Mouse (Mus musculus): Measurements from ENCODE around the gene H2-Ab1. TPM values are rescaled to one million over a fixed set of nuclear protein-coding genes. Genes with fewer than 3 reads are reported as not detected.

H2-Ab1 gene
- polyA plus RNA-seq, 1 experiment: 1.8 TPM

DNA sequence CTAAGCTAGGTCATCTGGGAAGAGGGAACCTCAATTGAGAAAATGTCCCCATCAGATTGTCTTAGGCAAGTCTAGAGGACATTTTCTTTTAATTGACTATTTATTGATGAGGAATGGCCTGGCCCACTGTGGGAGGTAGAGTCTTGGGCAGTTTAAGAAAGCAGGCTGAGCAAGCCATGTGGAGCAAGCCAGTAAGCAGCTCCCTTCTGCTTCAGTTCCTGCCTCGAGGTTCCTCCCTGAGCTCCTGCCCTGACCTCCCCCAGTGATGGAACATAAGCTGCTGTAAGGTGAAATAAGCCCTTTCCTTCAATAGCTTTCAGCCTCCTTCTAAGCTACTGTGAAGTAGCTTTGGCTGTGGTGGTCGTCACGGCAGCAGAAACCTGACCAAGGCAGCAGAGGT lies 19.7 kb upstream of the H2-Ab1 start:
- peaks cover 47% of the 10 kb centered on the region for H3K4me1 ChIP-seq
- no peak overlapping the region for H3K4me3 ChIP-seq (replicated peaks)
- no peak for TF ChIP-seq GATA1 (IDR thresholded peaks at IDR 0.05; ENCODE audit: borderline replicate concordance, low read length)
- no peak for TF ChIP-seq FLI1 (IDR thresholded peaks at IDR 0.05; ENCODE audit: low read length)
- peaks cover 15% of the 10 kb centered on the region for H3K9me3 ChIP-seq
- no peaks in the 10 kb centered on the region for H3K27me3 ChIP-seq (replicated peaks)
- peaks cover 9% of the 10 kb centered on the region for H3K36me3 ChIP-seq (replicated peaks; ENCODE audit: low read length)

DNA sequence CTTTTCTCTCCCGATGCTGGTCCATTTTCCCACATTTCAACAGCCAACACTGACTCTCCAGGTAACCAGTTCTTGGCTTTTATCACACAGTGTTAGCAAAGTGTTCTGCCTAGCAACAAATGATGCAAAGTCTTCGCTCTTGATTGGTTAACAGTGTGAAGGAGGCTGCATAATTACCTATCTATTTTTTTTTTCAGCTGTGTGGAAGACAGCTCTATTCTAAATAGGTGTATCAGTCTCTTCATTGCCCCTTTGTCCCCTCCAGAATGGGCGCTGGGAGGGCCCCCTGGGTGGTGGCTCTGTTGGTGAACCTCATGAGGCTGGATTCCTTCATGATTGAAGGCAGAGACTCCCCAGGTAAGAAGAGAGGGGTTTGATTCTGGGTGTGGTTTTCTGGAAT lies 18.8 kb upstream of the H2-Ab1 start, which contains the start of gene H2-Ob:
H2-Ob (plus strand) TSS at position 198 of the 400 bp plus-strand sequence.
- TF ChIP-seq FLI1 (IDR thresholded peaks at IDR 0.05; ENCODE audit: low read length): no peak
- no peak for TF ChIP-seq GATA1 (IDR thresholded peaks at IDR 0.05; ENCODE audit: borderline replicate concordance, low read length)
- Histone ChIP-seq H3K4me3 (replicated peaks) (peak within 1 kb of the TSS; percentile 85), H3K36me3 (replicated peaks; ENCODE audit: low read length) (peaks cover 9% of the 10 kb centered on the region), H3K27me3 (replicated peaks) (no peaks in the 10 kb centered on the region), H3K9me3 (peaks cover 15% of the 10 kb centered on the region), H3K4me1 (peaks cover 56% of the 10 kb centered on the region)

DNA sequence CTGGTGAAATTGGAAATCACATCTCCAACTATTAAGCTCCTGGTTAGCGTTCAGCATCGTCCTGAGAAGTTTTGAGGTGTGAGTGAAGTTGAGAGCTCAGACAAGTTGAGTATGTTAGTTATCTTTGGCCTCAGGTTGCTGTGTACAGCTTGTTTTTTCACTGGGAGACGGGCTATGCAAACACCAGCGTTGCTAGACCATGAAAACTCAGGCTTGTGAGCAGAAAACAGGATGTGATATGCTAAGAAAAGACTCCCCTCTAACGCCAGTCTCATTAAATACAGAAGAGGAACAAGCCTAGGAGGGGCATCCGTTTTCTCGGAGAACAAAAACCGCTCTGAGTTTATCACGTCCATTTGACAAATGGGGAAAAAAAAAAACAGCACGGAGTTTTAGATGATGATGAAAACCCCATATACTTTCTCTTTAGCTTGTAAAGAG lies 17.9 kb upstream of the H2-Ab1 start:
- no peak for TF ChIP-seq FLI1 (IDR thresholded peaks at IDR 0.05; ENCODE audit: low read length)
- TF ChIP-seq GATA1 (IDR thresholded peaks at IDR 0.05; ENCODE audit: borderline replicate concordance, low read length): no peak
- Histone ChIP-seq H3K4me3 (replicated peaks) (peak overlapping the region; percentile 85), H3K36me3 (replicated peaks; ENCODE audit: low read length) (peaks cover 9% of the 10 kb centered on the region), H3K4me1 (peaks cover 63% of the 10 kb centered on the region), H3K27me3 (replicated peaks) (no peaks in the 10 kb centered on the region), H3K9me3 (peaks cover 15% of the 10 kb centered on the region)

DNA sequence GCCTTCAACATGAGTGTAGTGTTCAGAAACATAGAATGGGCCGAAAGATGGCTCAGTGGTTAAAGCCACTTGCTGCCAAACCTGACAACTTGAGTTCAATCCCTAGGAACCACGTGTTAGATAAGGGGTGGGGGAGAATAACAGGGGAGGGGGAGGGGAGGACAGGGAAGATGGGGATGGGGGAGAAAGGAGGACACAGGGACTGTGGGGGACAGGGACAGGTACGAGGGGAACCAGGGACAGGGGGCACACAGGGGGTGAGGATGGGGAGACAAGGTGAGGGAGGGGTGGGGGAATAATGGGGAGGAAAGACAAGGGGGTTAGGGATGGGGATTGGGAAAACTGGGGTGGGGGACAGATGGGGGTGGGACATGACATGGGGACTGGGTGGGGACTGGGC lies 17.1 kb upstream of the H2-Ab1 start:
- Histone ChIP-seq H3K9me3 (peaks cover 15% of the 10 kb centered on the region), H3K4me1 (peaks cover 60% of the 10 kb centered on the region), H3K4me3 (replicated peaks) (peak overlapping the region; percentile 85), H3K36me3 (replicated peaks; ENCODE audit: low read length) (peaks cover 9% of the 10 kb centered on the region), H3K27me3 (replicated peaks) (no peaks in the 10 kb centered on the region)
- TF ChIP-seq FLI1 (IDR thresholded peaks at IDR 0.05; ENCODE audit: low read length) (no peak), GATA1 (IDR thresholded peaks at IDR 0.05; ENCODE audit: borderline replicate concordance, low read length) (no peak)

DNA sequence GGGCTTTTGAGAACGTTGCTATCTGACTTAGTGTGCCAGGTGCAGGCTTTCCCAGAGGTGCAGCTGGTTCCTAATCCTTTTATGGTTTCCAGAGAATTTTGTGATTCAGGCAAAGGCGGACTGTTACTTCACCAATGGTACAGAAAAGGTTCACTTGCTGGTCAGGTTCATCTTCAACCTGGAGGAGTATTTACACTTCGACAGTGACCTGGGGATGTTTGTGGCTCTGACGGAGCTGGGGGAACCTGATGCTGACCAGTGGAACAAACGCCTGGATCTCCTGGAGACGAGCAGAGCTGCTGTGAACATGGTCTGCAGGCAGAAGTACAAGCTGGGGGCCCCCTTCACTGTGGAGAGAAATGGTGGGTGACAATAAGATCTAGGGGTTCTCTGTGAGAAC lies 16.6 kb upstream of the H2-Ab1 start:
- Histone ChIP-seq H3K4me1 (peaks cover 60% of the 10 kb centered on the region), H3K9me3 (peaks cover 15% of the 10 kb centered on the region), H3K36me3 (replicated peaks; ENCODE audit: low read length) (peaks cover 9% of the 10 kb centered on the region), H3K4me3 (replicated peaks) (no peak overlapping the region), H3K27me3 (replicated peaks) (no peaks in the 10 kb centered on the region)
- TF ChIP-seq FLI1 (IDR thresholded peaks at IDR 0.05; ENCODE audit: low read length) (no peak), GATA1 (IDR thresholded peaks at IDR 0.05; ENCODE audit: borderline replicate concordance, low read length) (no peak)

DNA sequence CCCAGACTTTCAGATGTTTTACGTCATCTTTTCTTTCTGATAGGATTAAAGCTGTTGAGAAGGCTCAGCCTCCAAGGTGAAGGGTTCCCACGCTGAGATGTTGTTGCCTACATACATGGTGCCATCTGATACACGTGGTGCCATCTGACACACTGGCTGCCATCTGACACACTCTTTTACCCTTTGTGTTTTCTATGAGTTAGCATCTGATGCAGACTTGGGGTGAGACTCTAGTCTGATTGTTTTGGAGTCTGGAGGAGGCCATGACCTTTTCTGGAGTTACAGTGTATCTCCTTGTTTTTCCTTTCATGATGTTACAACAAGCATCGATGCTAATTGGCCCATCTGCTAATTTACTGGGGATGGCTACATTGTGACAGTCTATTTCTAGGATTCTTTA lies 12.8 kb upstream of the H2-Ab1 start:
- no peak overlapping the region for H3K4me3 ChIP-seq (replicated peaks)
- peaks cover 1% of the 10 kb centered on the region for H3K27me3 ChIP-seq (replicated peaks)
- peaks cover 15% of the 10 kb centered on the region for H3K9me3 ChIP-seq
- no peak for TF ChIP-seq GATA1 (IDR thresholded peaks at IDR 0.05; ENCODE audit: borderline replicate concordance, low read length)
- no peak for TF ChIP-seq FLI1 (IDR thresholded peaks at IDR 0.05; ENCODE audit: low read length)
- peaks cover 9% of the 10 kb centered on the region for H3K36me3 ChIP-seq (replicated peaks; ENCODE audit: low read length)
- peaks cover 43% of the 10 kb centered on the region for H3K4me1 ChIP-seq

DNA sequence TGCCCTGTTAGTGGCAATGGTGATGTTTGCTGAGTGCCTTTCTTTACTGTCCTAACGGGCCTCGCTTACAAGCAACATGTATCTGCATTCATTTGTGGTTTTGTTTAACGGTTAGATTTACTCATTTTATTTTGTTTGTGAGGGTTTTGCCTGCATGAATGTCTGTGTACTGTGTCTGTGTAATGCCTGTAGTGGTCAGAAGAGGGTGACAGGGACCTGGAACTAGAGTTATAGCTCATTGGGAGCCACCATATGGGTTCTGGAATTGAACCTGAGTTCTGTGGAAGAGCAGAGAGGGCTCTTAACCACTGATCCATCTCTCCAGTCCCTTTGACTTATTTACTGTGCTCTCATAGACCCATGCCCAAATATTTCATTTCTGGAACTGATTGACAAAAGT lies 10.4 kb upstream of the H2-Ab1 start:
- Histone ChIP-seq H3K4me1 (peaks cover 29% of the 10 kb centered on the region), H3K9me3 (peaks cover 4% of the 10 kb centered on the region), H3K4me3 (replicated peaks) (no peak overlapping the region), H3K36me3 (replicated peaks; ENCODE audit: low read length) (peaks cover 3% of the 10 kb centered on the region), H3K27me3 (replicated peaks) (peaks cover 7% of the 10 kb centered on the region)
- TF ChIP-seq GATA1 (IDR thresholded peaks at IDR 0.05; ENCODE audit: borderline replicate concordance, low read length): no peak
- TF ChIP-seq FLI1 (IDR thresholded peaks at IDR 0.05; ENCODE audit: low read length): no peak

DNA sequence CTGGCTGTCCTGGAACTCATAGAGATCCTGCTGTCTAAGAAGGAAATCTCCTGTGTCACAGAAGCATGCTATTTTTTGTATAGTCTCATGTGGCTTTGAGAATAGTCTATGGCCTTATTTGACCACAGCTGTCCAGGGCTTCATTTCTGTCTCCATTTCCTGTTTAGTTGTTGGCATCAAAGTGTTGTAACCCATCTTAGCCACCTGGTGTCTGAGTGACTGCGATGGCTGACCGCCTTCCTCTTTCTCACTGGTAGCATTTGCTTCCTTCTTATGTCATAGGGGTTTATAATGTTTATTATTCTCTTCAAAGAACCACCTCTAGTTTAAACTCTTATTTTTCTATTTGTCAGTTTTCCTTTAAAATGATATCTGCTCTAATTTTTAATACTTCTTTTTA lies 8.7 kb upstream of the H2-Ab1 start:
- H3K27me3 ChIP-seq (replicated peaks): peaks cover 9% of the 10 kb centered on the region
- no peak for TF ChIP-seq FLI1 (IDR thresholded peaks at IDR 0.05; ENCODE audit: low read length)
- no peak for TF ChIP-seq GATA1 (IDR thresholded peaks at IDR 0.05; ENCODE audit: borderline replicate concordance, low read length)
- H3K4me3 ChIP-seq (replicated peaks): no peak overlapping the region
- H3K36me3 ChIP-seq (replicated peaks; ENCODE audit: low read length): no peaks in the 10 kb centered on the region
- H3K4me1 ChIP-seq: peaks cover 13% of the 10 kb centered on the region
- no peaks in the 10 kb centered on the region for H3K9me3 ChIP-seq

DNA sequence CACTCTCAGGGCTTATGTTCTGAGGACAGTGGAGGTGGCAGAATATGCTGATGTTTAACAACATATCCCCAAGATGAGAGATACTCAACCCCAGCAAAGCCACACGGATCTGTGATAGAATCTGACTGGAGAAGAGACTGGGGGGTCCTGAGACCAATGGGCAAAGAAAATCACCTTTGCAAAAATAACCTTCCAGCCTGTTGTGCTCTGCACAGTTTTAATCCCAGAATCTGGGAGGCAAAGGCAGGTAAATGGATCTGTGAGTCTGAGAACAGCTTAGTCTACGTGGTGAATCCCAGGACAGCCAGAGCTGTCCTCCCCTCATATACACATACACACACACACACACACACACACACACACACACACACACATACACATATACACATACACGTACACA lies 8.1 kb upstream of the H2-Ab1 start:
- Histone ChIP-seq H3K9me3 (no peaks in the 10 kb centered on the region), H3K4me1 (peaks cover 7% of the 10 kb centered on the region), H3K4me3 (replicated peaks) (no peak overlapping the region), H3K36me3 (replicated peaks; ENCODE audit: low read length) (no peaks in the 10 kb centered on the region), H3K27me3 (replicated peaks) (peaks cover 13% of the 10 kb centered on the region)
- TF ChIP-seq GATA1 (IDR thresholded peaks at IDR 0.05; ENCODE audit: borderline replicate concordance, low read length) (no peak), FLI1 (IDR thresholded peaks at IDR 0.05; ENCODE audit: low read length) (no peak)

DNA sequence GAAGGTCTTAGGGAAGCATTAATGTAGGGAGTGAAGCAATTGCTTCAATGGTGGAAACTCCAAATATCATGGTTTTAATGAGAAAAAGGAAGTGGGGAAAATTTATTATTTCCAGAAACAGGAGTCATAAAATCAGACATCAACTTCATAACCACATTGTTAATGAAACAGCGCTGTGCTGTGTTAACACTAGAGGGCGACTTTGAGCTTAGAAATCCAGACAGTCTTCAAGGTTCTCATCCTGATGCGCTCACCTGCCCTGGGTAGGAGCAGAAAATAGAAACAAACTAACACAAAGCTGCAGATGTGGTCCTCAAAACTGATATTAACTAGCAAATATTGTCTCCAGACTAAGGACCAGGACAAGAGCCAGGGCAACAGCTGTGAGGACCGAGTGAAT lies 7.6 kb upstream of the H2-Ab1 start:
- no peak overlapping the region for H3K4me3 ChIP-seq (replicated peaks)
- no peaks in the 10 kb centered on the region for H3K36me3 ChIP-seq (replicated peaks; ENCODE audit: low read length)
- H3K4me1 ChIP-seq: 0 out of 2 replicates have a peak, but pooled peaks cover 3% of the 10 kb centered on the region
- no peaks in the 10 kb centered on the region for H3K9me3 ChIP-seq
- TF ChIP-seq FLI1 (IDR thresholded peaks at IDR 0.05; ENCODE audit: low read length): no peak
- no peak for TF ChIP-seq GATA1 (IDR thresholded peaks at IDR 0.05; ENCODE audit: borderline replicate concordance, low read length)
- H3K27me3 ChIP-seq (replicated peaks): peaks cover 13% of the 10 kb centered on the region

DNA sequence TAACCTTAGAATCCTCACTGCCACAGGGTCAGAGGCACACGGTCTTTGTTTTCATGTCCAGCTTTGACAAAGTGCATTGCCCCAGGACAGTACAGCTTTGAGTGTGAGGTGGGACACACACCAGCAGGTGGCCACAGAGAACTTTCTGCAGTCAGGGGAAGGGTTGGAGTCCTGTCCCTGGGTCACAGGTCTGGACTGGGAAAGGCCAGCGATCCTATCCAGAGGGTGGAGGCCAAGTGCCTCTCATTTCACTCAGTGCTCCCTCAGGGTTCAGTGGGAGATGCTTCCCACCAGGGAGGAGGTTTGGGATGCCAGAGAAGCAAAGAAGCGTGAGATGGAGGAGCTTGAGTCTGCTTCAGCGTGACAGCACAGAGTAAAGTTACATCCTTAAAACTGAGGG lies 5.8 kb upstream of the H2-Ab1 start:
- Histone ChIP-seq H3K9me3 (no peaks in the 10 kb centered on the region), H3K4me1 (0 out of 2 replicates have a peak, but pooled peaks cover 3% of the 10 kb centered on the region), H3K27me3 (replicated peaks) (peaks cover 16% of the 10 kb centered on the region), H3K36me3 (replicated peaks; ENCODE audit: low read length) (no peaks in the 10 kb centered on the region), H3K4me3 (replicated peaks) (no peak overlapping the region)
- TF ChIP-seq GATA1 (IDR thresholded peaks at IDR 0.05; ENCODE audit: borderline replicate concordance, low read length) (no peak), FLI1 (IDR thresholded peaks at IDR 0.05; ENCODE audit: low read length) (no peak)
